Mouse (Mus musculus) bone marrow, adult 2 months (tissue): ENCODE measurements at regions not wholly inside any gene's neighbourhood (a gene's known extent, or its start where the extent isn't known, plus 50 kb on each side); places are given as distances from the start of the nearest gene placed in this dataset.

Source experiments
- CTCF ChIP-seq: fragments of 200-500 bp; IDR thresholded peaks from 2 replicates; pipeline ENCODE4 v1.5.1; 2011; ENCODE audit warnings: low read length, control low read depth; ENCODE audit not compliant: control insufficient read depth, insufficient read depth
- POLR2A ChIP-seq: fragments of 200-500 bp; IDR thresholded peaks from 2 replicates; pipeline ENCODE4 v1.6.1; 2011; ENCODE audit warnings: low read depth, mild to moderate bottlenecking, control low read depth, low read length, borderline replicate concordance; ENCODE audit not compliant: control insufficient read depth

DNA sequence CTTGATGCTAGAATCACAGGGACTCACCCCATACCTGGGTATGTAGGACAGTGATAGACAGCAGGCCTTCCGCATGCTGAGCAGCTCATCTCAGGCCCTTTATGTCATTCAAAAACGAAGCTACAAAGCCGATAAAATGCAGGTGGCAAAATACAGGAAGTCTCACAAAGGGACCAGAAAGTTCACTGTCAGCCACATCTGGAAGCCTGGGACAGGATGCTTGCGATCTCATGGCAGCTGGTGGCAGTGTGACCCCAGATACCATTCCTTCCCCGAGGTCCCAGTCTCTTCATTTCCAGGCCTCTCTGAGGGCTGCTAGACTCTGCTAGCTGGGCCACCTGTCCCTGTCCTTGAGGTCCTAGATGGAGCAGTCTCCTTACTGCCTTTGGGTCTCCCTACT is 70.6 kb downstream of the Tfap2c start:
- TF ChIP-seq POLR2A, result no peak
- no peak for TF ChIP-seq CTCF
